Mouse (Mus musculus): ENCODE data around the gene Ank3. TPM values are rescaled to one million over a fixed set of nuclear protein-coding genes. Genes with fewer than 3 reads are reported as not detected.
A peak's percentile ranks its signal among the peaks of the same experiment; 100 is the strongest.

Ank3 gene
- polyA plus RNA-seq, 1 experiment from 2014 or later: 7.1 TPM

DNA sequence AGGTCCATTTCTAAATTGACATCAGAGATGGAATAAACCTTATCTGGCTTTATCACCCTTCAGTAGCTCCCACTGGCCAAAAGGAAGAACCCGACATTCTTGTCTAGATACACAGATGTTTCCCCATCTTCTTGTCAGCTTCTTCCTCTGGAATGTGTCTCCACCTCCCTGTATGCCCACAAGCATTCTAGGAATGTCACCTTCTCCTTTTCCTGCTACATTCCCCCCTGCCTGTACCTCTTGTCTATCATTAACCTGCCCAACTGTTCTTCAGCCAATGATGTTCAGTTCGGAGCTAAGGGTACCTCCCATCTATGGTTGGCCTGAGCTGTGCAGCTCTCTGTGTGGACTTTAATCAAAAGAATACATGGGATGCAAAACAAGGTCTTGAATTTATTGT is 272.4 kb downstream of the Ank3 start:
- no peaks in the 10 kb centered on the region for H3K9me3 ChIP-seq (ENCODE audit: low read length)
- H3K4me2 ChIP-seq (ENCODE audit: low read depth, low read length): no peak overlapping the region
- DNase-seq: no peak
- no peak overlapping the region for H3K9ac ChIP-seq (replicated peaks)
- H3K4me1 ChIP-seq (ENCODE audit: insufficient read depth): no peaks in the 10 kb centered on the region
- no peak for ATAC-seq
- no peak for TF ChIP-seq CTCF (IDR thresholded peaks at IDR 0.05; ENCODE audit: low read depth)
- TF ChIP-seq EP300 (IDR thresholded peaks at IDR 0.05; ENCODE audit: low read depth): no peak
- H3K27me3 ChIP-seq (ENCODE audit: insufficient read depth, low read length): no peaks in the 10 kb centered on the region
- WGBS (ENCODE audit: insufficient replicate concordance): 48% methylated on average over 2 of the region's 2 CpGs
- no peak overlapping the region for H3K4me3 ChIP-seq (ENCODE audit: low read depth, low read length)
- no peaks in the 10 kb centered on the region for H3K36me3 ChIP-seq (replicated peaks; ENCODE audit: insufficient read depth, low read length)
- H3K27ac ChIP-seq (ENCODE audit: low read depth): no peak overlapping the region

GRCm38 (mm10) chr10:69671505-69671904 is 272.9 kb downstream of the Ank3 start:
- no peak for DNase-seq
- H3K27ac ChIP-seq (ENCODE audit: low read depth): no peak overlapping the region
- no peaks in the 10 kb centered on the region for H3K4me1 ChIP-seq (ENCODE audit: insufficient read depth)
- H3K4me3 ChIP-seq (ENCODE audit: low read depth, low read length): no peak overlapping the region
- no peak overlapping the region for H3K9ac ChIP-seq (replicated peaks)
- no peak overlapping the region for H3K4me2 ChIP-seq (ENCODE audit: low read depth, low read length)
- no peaks in the 10 kb centered on the region for H3K36me3 ChIP-seq (replicated peaks; ENCODE audit: insufficient read depth, low read length)
- H3K27me3 ChIP-seq (ENCODE audit: insufficient read depth, low read length): no peaks in the 10 kb centered on the region
- no peaks in the 10 kb centered on the region for H3K9me3 ChIP-seq (ENCODE audit: low read length)
- no peak for ATAC-seq
- 70% methylated on average over 3 of the region's 3 CpGs for WGBS (ENCODE audit: insufficient replicate concordance)
- TF ChIP-seq EP300 (IDR thresholded peaks at IDR 0.05; ENCODE audit: low read depth) (no peak), CTCF (IDR thresholded peaks at IDR 0.05; ENCODE audit: low read depth) (no peak)

- no peaks in the 10 kb centered on the region for H3K27me3 ChIP-seq (ENCODE audit: insufficient read depth, low read length)
- no peak overlapping the region for H3K9ac ChIP-seq (replicated peaks)
- no peak overlapping the region for H3K4me3 ChIP-seq (ENCODE audit: low read depth, low read length)
- DNase-seq: no peak
- no peaks in the 10 kb centered on the region for H3K9me3 ChIP-seq (ENCODE audit: low read length)
- H3K36me3 ChIP-seq (replicated peaks; ENCODE audit: insufficient read depth, low read length): no peaks in the 10 kb centered on the region
- no peak overlapping the region for H3K4me2 ChIP-seq (ENCODE audit: low read depth, low read length)
- no peaks in the 10 kb centered on the region for H3K4me1 ChIP-seq (ENCODE audit: insufficient read depth)
- no peak overlapping the region for H3K27ac ChIP-seq (ENCODE audit: low read depth)
- no peak for TF ChIP-seq EP300 (IDR thresholded peaks at IDR 0.05; ENCODE audit: low read depth)
- TF ChIP-seq CTCF (IDR thresholded peaks at IDR 0.05; ENCODE audit: low read depth): no peak
- no peak for ATAC-seq
Observed at GRCm38 (mm10) chr10:69672545-69672944, 274.0 kb downstream of the Ank3 start.

GRCm38 (mm10) chr10:69678230-69678629 is 279.7 kb downstream of the Ank3 start:
- WGBS (ENCODE audit: insufficient replicate concordance): 85% methylated on average over 15 of the region's 15 CpGs
- Histone ChIP-seq H3K27ac (ENCODE audit: low read depth) (no peak overlapping the region), H3K36me3 (replicated peaks; ENCODE audit: insufficient read depth, low read length) (no peaks in the 10 kb centered on the region), H3K27me3 (ENCODE audit: insufficient read depth, low read length) (no peaks in the 10 kb centered on the region), H3K4me3 (ENCODE audit: low read depth, low read length) (no peak overlapping the region), H3K4me2 (ENCODE audit: low read depth, low read length) (no peak overlapping the region), H3K4me1 (ENCODE audit: insufficient read depth) (no peaks in the 10 kb centered on the region), H3K9ac (replicated peaks) (no peak overlapping the region), H3K9me3 (ENCODE audit: low read length) (no peaks in the 10 kb centered on the region; the same call in 1 of the 2 replicates)
- DNase-seq (no peak), ATAC-seq (no peak)
- TF ChIP-seq EP300 (IDR thresholded peaks at IDR 0.05; ENCODE audit: low read depth): no peak
- no peak for TF ChIP-seq CTCF (IDR thresholded peaks at IDR 0.05; ENCODE audit: low read depth)

DNA sequence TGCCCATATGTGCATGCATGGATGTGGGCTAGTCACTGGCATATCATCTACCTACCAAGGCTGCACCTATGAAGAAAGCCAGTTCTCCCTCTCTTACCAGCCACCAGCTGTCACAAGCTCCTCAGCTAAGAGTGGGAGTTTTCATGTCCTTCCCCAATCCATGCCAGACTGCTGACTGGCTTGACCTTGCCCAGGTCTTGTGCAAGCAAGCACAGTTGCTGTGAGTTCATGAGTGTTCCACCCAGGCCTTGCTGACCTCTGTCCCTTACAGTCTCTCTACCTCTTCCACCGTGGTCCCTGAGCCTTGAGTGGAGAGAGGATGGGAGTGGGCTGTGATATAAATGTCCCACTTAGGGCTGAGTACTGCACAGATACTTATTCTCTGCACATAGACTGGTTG is 287.8 kb downstream of the Ank3 start:
- ATAC-seq (0 out of 2 replicates have a peak, but pooled peaks have one; percentile 27), DNase-seq (no peak)
- no peak overlapping the region for H3K4me3 ChIP-seq (ENCODE audit: low read depth, low read length)
- TF ChIP-seq EP300 (IDR thresholded peaks at IDR 0.05; ENCODE audit: low read depth) (no peak), CTCF (IDR thresholded peaks at IDR 0.05; ENCODE audit: low read depth) (no peak)
- no peaks in the 10 kb centered on the region for H3K4me1 ChIP-seq (ENCODE audit: insufficient read depth)
- no peaks in the 10 kb centered on the region for H3K27me3 ChIP-seq (ENCODE audit: insufficient read depth, low read length)
- H3K4me2 ChIP-seq (ENCODE audit: low read depth, low read length): no peak overlapping the region
- no peak overlapping the region for H3K9ac ChIP-seq (replicated peaks)
- H3K36me3 ChIP-seq (replicated peaks; ENCODE audit: insufficient read depth, low read length): no peaks in the 10 kb centered on the region
- H3K9me3 ChIP-seq (ENCODE audit: low read length): peaks cover 4% of the 10 kb centered on the region; the same call in 1 of the 2 replicates
- WGBS (ENCODE audit: insufficient replicate concordance): 65% methylated on average over 1 of the region's 1 CpGs
- no peak overlapping the region for H3K27ac ChIP-seq (ENCODE audit: low read depth)

DNA sequence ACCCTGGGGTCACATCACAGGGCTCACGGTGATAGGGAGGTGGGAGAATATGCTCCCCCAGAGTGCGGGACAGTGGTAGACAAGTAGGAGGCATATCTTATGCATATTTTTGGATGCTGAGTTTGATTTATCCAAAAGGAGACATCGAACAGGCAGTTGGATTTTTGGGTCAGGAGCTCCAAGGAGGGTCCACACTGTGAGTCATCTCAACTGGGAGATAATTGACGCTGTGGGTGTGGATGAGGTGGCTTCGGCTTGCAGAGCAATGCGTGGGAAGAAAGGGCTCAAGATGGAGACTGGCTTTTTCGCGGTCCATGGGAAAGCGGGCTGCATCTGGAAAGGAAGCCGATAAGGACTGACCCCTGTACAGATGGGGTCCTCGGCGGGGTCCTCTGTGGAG is 290.5 kb downstream of the Ank3 start:
- no peaks in the 10 kb centered on the region for H3K36me3 ChIP-seq (replicated peaks; ENCODE audit: insufficient read depth, low read length)
- no peak overlapping the region for H3K4me2 ChIP-seq (ENCODE audit: low read depth, low read length)
- H3K27me3 ChIP-seq (ENCODE audit: insufficient read depth, low read length): no peaks in the 10 kb centered on the region
- WGBS (ENCODE audit: insufficient replicate concordance): 81% methylated on average over 12 of the region's 12 CpGs
- TF ChIP-seq CTCF (IDR thresholded peaks at IDR 0.05; ENCODE audit: low read depth) (no peak), EP300 (IDR thresholded peaks at IDR 0.05; ENCODE audit: low read depth) (no peak)
- no peak overlapping the region for H3K27ac ChIP-seq (ENCODE audit: low read depth)
- no peak for DNase-seq
- H3K4me3 ChIP-seq (ENCODE audit: low read depth, low read length): no peak overlapping the region
- H3K9me3 ChIP-seq (ENCODE audit: low read length): peaks cover 4% of the 10 kb centered on the region; the same call in 1 of the 2 replicates
- H3K4me1 ChIP-seq (ENCODE audit: insufficient read depth): no peaks in the 10 kb centered on the region
- ATAC-seq: no peak
- no peak overlapping the region for H3K9ac ChIP-seq (replicated peaks)

Measured in liver, postnatal 0 days (tissue).